Mouse (Mus musculus): ENCODE measurements around the gene Fam117b. TPM values are rescaled to one million over a fixed set of nuclear protein-coding genes. Genes with fewer than 3 reads are reported as not detected.

Gene Fam117b
- 40.2 TPM in 2 replicates for total RNA-seq (2021)
- long read RNA-seq, full-length matches to known transcripts: 18 of 29 reads
- long read RNA-seq, partial matches to known transcripts: 4 of 29 reads
- long read RNA-seq, other reads (novel, unspliced or antisense): 7 of 29 reads

DNA sequence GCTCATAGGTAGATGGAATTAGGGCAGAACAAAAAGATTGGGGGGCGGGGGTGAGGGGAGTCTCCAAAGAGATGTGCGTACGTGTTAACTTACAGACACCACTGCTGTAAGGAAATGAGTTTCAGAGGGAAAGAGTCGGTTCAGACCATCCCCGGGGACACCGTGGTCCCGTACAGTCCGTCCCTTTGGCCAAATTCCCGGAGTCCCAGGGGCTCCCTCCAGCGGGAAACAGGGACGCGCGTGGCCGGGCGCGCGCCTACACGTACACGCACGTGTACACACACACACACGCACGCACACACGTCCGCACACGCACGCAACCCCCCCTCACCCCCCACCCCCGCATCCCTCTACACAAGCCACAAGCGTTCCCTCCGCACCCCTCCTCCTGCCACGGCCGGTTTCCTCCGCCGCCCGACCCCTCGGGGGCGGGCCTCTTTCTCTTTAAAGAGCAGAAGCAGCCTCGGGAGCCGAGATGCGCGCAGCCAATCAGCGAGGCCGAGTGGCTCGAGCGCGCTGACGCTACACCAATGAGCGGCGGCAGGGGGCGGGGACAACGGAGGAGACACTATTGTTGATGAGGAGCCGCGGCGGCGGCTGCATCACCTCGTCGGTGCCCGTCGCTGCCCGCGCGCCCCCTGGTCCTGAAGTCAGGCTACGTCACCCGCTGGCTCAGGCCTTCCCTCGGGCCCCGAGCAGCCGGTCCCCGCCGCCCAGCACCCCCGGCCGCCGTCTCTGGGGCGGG is at the start of gene Fam117b:
Gene Fam117b (plus strand): TSS at position 594 of the 745 bp plus-strand sequence.
- DNase-seq: peak; percentile 98

DNA sequence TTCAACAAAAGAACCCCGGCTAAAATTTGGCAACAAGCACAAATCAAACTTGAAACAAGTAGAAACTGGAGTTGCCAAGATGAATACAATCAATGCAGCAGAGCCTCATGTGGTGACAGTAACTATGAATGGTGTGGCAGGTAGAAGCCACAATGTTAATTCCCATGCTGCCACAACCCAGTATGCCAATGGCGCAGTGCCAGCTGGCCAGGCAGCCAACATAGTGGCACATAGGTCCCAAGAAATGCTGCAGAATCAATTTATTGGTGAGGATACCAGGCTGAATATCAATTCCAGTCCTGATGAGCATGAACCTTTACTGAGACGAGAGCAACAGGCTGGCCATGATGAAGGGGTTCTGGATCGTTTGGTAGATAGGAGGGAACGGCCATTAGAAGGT is 44.8 kb upstream of the Fam117b start:
- peak; percentile 21 for DNase-seq

DNA sequence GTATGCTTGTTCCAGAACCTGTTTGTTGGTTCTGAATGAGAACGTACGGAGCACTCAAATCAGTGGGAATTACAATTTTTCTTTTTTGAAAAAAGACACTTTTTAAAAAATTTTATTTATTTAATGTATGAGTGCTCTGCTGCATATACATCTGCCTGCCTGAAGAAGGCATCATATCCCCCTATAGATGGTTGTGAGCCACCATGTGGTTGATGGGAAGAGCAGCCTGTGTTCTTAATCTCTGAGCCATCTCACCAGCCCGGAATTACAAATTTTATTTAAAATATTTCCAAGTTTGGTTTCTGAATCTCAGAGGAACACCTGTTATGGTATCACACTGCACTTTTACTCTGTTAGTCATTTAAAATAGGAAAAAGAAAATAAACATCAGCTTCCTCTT is 38.8 kb upstream of the Fam117b start:
- DNase-seq: no peak

DNA sequence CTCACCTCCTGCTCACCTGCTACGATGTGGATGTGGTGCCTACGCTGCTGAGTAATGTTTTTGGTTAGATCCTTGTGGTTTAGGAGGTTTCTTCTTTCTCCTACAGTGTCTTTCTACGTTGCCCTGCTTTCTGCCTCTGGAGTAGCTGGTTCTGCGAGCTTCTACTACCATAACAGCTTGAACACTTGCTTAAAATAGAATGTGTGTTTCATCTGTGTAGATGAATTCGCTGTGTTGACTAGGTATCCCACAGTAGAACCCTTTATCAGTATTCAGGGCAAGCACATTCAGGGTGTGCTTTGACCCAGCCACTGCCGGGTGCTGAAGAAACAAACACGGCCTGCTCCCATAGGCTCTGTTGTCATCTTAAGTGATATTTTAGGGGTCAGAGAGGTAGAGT is 34.7 kb upstream of the Fam117b start:
- DNase-seq: no peak

DNA sequence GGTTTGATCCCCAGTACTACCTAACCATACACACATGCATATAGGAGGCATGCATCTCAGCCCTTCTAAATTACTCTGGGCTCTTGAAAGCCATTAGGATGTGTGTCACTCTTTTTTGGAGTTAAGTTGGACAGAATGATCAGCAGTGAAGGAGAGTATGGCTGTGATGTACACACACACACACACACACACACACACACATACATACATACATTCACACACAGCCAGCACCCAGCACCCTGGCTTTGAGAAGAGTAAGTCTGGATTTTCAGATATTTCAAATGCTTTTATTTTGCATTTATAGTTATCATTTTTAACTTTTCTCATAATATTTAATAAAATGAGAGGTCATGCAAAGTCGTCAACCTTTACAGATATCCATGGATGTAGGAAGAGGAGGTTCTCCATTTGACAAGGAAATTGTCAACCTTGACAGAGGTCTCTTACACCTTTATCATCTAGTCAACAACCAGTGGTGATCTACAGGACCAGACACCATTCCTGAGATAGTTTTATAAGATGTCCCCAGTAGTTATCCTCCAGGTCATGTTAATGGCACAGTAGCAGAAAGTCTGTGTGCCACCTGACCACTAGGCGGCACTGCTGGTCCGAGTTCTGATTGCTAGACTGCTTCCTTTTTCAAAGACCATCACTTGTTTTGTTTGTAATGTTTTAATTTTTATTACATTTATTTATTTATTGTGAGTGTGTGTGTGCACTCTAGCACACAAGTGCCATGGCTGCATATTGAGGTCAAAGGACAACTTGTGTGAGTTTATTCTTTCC is 29.3 kb upstream of the Fam117b start:
- peak; percentile 84 for DNase-seq

DNA sequence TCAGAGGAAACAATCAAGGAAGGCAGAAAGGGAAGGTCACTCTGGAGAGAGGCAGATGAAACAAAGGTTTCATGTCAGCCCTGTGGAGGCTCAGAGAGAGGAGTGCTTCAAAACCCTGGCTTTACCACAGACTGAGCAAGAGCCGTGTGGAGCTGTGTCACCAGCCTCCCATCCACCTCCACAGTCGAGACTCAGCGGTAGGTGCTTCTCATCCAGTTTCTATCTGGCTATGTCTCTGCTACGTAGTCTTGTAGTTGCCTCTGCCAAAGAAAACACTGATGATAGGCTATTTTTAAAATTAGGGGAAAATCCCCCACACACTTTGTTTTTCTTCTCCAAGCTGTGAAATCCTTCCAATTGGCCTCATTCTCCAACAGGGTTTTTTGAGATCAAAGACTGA is 25.9 kb upstream of the Fam117b start:
- DNase-seq: no peak

DNA sequence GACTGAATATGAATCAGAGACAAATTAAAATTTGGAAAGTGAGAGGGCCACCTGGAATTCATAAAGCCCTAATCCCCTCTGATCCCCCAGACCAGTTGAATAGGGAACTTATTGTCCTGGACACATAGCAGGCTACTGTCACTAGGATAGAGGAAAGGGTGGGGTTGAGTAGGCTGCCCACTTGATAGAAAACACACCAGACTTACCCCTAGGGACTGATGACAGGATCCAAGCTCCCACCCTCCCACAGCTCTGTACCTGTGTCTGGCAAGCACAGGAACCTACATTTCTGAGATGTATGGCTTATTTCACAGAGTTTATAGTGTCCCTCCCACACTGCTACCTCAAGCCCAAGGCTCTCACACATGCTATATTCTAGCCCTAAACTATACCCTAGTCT is 24.8 kb upstream of the Fam117b start:
- DNase-seq: no peak

DNA sequence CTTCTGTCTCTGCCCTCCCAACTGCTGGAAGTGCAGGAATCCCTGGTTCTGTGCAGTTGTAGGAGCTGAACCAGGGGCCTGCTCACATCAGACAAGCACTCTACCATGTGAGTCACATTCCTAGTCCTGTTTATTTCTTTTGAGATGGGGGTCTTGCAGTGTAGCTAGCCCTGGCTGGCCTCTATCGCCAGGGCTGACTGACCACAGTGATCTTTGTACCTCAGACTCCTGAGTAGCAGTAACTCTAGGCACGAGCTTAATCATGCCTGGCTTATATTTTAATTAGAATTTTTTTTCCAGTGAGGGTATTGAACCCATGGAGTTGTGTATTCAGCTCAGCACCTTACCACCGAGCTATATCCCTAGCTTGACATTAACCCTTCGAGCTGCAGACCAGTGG is 21.6 kb upstream of the Fam117b start:
- DNase-seq: no peak

DNA sequence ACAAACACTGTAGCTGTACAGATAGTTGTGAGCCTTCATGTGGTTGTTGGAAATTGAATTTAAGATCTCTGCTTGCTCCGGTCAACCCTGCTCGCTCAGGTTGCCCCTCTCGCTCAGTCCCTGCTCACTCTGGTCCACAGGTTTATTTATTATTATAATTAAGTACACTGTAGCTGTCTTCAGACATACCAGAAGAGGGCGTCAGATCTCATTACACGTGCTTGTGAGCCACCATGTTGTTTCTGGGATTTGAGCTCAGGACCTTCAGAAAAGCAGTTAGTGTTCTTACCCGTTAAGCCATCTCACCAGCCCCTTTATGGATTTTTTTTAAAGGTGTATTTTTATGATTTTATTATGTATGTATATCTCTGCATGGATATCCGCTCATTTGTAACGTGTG is 20.0 kb upstream of the Fam117b start:
- no peak for DNase-seq

DNA sequence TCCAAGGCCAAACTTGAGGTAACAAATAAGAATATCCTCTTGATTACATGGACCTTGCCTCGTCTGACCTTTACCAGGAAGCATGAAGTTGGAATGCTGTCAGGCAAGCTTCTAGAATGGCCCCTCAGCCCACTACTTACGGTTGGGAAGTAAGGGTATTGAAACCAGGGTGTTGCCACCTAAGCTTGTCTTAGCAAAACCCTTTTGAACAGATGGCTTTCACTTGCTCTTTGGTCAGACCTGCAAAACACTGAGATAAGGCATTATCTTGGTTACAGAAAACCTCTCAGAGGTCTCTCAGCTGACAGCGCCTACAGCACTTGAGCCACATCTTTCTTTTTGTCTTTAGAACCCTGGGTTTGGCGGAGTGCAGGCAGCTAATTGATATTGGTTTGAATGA is 18.8 kb upstream of the Fam117b start:
- DNase-seq: no peak

DNA sequence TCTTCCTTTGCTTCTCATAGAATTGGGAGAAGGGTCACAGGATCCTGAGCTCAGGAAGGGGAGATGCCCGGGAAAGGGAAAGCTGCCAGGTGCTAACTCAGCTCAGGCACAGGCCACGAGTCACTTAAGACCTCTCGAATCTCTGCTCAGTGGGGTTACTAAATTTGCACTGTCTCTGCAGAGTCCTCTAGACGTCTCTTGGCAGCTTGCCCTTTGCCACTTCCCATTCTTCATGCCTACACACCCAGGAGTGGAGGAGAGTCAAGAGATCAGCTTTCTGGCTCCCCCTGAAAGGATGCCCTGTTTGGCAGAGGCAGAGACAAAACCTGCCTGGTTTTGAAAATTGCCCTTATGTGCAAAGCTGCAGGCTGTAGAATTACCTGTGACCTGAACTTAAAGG is 17.4 kb upstream of the Fam117b start:
- peak; percentile 43 for DNase-seq

DNA sequence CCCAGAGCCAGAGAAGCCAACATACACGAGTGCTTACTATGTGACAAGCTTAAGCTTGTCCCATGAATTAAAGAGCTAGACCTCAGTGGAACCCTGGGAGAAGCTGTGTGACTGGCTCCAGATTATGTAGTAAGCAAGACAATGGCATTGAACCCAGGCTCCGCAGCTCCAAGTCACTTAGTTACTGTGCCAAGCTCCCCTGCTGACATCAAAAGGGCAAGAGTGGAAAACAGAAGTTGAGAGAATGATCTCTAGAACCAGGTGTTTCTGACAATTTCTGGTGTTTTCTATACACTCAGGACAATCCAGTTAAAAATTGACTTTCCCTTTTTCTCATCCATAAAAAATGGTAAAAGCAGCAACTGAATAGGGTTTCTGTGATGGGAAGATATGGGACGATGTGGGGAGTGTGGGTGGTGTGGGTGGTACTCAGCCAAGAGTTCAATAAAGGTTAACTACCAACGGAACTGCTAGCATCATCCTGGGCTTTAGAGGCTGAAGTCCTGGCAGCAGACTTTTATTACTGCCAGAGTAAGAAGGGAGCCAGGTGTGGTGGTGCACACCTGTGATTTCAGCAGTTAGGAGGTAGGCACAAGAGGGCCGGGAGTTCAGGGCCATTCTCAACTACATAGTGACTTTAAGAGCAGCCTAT is 15.5 kb upstream of the Fam117b start:
- DNase-seq: no peak

DNA sequence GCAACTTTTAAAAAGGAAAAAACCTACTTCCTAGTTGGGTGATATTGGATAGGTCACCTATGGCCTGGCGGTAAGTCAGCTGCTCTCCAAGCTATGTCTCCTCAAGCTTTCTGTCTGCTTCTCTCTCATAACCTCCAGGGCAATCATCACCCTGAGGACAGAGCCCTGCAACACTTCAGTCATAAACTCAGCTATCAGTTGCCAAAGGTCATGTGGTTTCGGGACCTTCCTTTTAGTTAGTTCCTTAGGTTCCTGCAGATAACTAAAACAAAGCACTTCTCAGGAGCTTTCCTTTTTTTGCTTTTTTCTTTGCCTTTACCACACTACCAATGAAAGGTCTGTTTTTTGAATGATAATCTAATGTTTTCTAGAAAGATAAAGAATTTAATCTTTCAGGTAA is 13.1 kb upstream of the Fam117b start:
- DNase-seq: no peak

DNA sequence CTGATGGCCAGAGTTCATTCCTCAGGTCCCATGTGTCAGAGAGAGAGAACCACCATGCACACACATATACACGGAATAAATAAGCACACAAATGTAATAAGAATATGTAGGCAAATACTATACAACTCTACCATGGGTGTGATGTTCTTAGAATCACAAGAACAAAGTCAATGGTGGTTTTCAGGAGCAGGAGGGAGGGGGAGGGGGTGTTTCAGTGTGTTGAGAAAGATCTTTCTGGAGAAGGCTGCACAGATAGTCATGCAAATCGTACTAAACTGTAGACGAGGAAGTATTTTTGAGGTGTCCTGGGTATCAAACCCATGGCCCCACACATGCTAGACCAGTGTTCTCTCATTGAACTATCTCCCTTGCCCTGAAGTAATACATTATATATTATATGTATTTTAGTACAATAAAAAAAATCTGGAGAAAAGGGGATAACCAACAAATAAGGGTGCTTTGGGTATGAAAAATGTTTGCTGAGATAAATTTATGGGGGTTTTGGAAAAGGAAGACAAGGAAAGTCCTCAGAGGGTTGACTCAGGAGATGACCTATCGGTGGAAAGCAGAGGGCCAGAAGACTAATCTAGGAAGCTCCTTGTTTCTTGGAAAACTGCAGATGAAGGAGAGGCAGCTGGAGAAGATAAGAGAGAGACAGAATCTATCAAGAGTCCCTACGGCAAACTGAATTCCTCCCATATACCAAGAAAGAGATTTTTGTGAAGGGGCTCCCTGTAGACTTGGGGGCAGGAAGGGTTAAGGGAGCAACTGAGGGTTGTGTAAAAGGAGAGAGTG is 11.5 kb upstream of the Fam117b start:
- DNase-seq: no peak

DNA sequence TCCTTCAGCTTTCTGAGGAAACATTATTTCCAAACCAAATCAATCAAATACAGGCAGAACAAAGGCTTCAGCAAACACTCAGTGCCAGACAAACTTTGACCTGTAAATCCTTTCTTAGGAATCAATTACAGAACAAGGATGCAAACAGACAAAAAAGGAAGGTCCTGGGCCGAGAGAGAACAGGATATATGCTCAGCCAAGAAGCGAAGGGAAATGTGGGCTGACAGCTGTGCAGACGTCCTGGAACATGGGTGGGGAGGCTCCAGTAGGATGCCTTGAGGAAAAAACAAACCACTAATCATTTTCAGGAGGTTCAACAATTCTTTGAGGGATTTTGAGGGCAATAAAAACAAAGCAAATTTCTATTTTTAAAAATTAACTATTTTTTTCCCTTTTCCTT is 10.2 kb upstream of the Fam117b start:
- no peak for DNase-seq

DNA sequence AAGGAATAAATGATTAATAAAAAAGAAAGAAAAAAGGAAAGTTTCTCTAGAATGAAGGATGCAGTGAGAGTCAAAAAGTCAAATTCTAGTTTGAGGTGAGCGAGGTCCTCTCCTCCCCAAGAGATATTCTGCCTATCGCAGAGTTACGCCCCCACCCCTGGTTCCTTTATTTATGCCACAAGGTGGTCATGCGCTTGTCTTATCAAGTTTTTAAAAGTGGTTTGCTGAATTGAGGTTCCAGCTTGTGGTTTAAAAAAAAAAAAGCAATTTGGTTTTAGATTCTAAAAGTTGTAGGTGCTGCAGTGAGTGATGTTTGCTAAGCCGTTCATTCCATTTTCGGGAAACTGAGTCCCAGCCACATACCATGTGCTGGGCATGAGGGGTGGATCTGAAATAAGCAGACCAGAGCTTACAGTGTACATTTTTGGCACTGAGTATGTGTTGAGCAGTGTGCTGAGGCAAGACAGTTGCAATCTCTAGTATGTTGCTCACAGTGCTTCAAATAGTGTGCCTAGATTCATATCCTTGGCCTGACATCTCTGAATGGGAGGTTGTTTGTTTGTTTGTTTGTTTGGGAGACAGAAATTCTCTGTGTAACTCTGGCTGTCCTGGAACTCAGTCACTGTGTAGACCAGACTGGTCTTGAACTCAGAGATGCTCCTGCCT is 8.0 kb upstream of the Fam117b start:
- DNase-seq: no peak

DNA sequence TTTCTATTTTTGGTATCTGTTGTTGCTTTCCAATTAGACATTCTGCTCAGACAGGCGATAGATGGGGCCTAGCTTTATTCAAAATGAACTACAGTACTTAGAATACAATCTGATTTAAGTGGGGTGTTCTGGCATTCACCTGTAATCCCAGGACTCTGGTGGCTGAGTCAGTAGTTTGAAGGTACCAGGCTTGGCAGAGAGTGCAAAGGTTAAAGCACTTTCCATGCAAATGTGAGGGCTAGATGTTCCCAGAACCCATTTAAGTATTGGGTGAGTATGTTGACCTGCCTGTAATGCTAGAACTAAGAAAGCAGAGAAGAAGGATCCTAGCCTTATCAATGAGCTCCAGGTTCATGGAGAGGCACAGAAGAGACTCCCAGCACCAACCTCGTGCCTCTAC is 6.9 kb upstream of the Fam117b start:
- DNase-seq: no peak

DNA sequence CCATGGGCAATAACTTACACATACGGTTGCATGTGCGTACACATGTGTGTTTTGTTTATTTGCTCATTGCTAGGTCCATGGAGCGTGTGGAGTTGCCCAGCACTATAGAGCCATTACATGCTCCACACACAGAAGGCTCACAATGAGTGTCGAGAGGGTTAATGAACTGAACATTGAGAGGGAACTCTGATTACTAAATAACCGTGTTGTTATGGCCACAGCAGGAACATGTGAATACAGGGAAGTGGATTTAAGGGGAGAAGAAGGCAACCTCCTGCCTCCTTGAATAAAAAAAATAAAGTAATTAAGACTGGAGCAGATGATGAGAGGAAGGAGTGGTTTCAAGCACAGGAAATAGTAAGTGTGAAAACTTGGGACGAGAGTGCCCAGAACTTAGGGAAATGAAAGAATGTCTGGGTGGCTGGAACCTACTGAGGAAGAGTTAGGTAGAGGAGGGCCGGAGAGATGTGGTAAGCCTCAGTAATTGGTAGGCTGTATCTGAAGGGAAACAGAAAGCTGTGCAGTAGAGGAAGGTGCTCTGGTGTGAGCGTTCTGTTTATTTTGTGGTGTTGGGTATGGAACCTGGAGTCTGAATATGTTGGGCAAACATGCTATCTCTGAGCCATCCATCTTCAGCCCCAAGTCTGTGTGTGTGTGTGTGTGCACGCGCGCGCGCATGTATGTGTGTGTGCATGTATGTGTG is 5.8 kb upstream of the Fam117b start:
- no peak for DNase-seq

DNA sequence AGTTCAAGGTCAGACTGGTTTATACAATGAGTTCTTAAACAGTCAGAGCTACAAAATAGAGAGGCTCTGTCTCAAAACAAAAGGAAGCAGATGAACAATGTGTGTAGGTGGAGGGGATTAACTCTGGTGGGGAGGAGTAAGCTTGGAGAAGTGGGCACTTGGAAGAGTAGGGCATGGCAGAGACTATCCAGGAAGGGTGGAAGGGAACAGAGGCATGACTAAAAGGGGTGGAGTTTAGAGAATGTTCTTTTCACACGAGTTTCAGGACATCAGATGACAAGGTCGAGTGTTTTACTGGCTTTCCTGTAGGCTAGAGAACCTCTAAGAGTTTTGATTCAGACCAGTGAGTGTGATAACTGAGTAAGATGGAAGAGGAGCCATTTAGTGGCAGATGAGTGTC is 5.1 kb upstream of the Fam117b start:
- no peak for DNase-seq

DNA sequence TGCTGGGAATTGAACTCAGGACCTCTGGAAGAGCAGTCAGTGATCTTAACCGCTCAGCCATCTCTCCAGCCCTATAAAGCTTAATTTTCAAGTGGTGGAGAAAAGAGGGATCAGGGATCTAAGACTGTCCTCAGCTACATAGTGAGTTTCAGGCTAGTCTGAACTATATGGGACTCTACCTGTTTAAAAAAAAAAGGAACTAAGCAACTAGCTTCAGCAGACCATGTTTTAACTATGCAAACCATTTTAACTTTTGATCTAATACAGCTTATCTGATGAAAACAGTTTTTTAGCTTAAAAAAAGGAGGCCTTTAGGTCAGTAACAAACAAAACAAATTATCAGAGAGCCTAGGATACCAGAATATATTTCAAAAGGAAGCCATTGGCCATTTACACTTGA is 1.9 kb upstream of the Fam117b start:
- no peak for DNase-seq

All from adrenal gland, postnatal 25 days (tissue).